Mouse (Mus musculus) bone marrow, adult 2 months (tissue): Measurements from ENCODE around the gene Bcs1l. TPM values are rescaled to one million over a fixed set of nuclear protein-coding genes. Genes with fewer than 3 reads are reported as not detected.

ENCODE experiments used
- H3K27ac ChIP-seq: fragments of 200-500 bp; 2 replicates; pipeline ENCODE4 v1.5.1; 2012; ENCODE audit warnings: low read depth, mild to moderate bottlenecking, control low read depth, inconsistent platforms, low read length; ENCODE audit not compliant: control insufficient read depth, poor library complexity, insufficient read depth
- H3K4me1 ChIP-seq: fragments of 200-500 bp; 2 replicates; pipeline ENCODE4 v1.6.1; 2011; ENCODE audit warnings: low read length; ENCODE audit not compliant: control insufficient read depth, insufficient read depth
- H3K4me3 ChIP-seq: fragments of 200-500 bp; replicated peaks from 2 replicates; pipeline ENCODE3; 2011; ENCODE audit warnings: mild to moderate bottlenecking, low read depth, low read length, control low read depth; ENCODE audit not compliant: control insufficient read depth
- CTCF ChIP-seq: fragments of 200-500 bp; IDR thresholded peaks from 2 replicates; pipeline ENCODE4 v1.5.1; 2011; ENCODE audit warnings: low read length, control low read depth; ENCODE audit not compliant: control insufficient read depth, insufficient read depth
- POLR2A ChIP-seq: fragments of 200-500 bp; IDR thresholded peaks from 2 replicates; pipeline ENCODE4 v1.6.1; 2011; ENCODE audit warnings: low read depth, mild to moderate bottlenecking, control low read depth, low read length, borderline replicate concordance; ENCODE audit not compliant: control insufficient read depth
- WGBS: fragments of 180-500 bp; shearing (Covaris S2); methylation state at CpG from one replicate; pipeline ENCODE4 v1.1.7; 2018; 5-methylcytosine and 5-hydroxymethylcytosine counted together
- polyA plus RNA-seq: library from polyadenylated mRNA; stranded (reverse); fragments of >200 nt; gene quantifications from 2 replicates; pipeline ENCODE4 v1.2.4, GENCODE M21; 2011; ENCODE audit warnings: low replicate concordance; ENCODE audit not compliant: missing spikeins, insufficient read depth, insufficient read length

The Bcs1l gene
- polyA plus RNA-seq, 1 experiment: 7.8 TPM

DNA sequence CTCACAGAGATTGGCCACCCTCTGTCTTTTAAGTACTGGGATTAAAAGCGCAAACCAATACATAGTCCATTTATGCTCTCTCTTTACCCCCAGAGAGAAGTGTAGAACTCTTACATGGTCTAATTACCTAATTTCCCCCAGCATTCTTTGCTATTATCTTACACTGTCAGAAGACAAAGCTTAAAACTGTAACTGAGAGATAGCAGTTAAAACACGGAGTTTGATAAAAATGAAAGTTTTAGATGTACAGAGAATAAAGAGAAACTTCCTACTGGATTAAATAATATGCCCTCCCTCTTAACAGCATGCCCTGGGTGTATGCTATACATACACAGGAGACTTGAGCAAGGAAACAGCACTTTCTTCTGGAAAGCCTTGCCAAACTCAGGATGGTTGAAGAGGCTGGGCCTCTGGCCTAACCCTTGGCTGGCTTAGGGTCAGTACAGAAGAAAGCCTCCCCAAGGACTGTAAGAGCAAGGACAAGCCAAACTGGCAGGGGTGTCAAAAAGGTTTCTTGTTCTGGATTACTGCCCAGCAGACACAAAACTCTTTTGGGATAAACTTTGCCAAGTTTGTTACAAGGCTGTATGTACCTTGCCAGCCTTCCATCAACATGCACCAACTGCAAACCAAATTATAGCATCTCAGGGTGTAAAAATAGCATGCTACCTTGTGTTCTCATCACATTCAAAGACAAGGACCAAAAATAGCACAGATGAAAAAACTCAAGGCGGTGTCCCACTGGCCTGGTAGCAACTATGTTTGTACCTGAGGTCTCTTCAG, 3.3 kb upstream of the Bcs1l start:
- TF ChIP-seq CTCF (no peak), POLR2A (no peak)

DNA sequence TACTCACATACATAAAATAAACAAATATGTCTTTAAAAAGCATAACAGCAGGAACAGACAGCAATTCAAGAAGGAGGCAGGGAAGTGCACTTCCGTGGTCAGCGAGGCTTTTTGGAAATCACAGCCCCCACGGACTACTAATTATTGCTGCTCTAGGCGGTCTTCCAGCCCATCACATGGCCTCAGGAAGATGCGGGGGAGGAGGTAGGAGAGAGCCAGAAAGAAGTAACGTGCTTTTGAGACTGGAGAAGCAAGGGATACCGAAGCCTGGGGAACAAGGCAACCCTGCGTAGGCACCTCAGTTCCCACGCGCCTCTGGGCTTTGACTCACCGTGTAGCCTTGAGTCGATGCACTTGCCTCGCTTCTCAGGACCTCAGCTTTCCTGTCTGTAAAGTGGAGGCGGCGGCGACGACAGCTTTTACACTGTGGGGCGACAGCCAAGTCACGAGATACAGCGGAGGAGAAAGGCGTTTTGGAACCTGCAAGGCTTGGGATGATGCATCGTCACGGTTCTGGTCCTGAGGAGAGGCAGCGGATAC, 786 bp upstream of the Bcs1l start:
- peaks cover 1% of the 10 kb centered on the region for H3K4me1 ChIP-seq
- H3K4me3 ChIP-seq: peak overlapping the region; percentile 93
- H3K27ac ChIP-seq: peak overlapping the region; percentile 73
- WGBS: under 1% methylated on average over 24 of the region's 24 CpGs
- TF ChIP-seq POLR2A: no peak
- no peak for TF ChIP-seq CTCF

More for the DNA sequence above, 3.3 kb upstream of the Bcs1l start:
- Histone ChIP-seq H3K27ac (no peak overlapping the region), H3K4me3 (no peak overlapping the region), H3K4me1 (peaks cover 1% of the 10 kb centered on the region)
- WGBS: 75% methylated on average over 3 of the region's 3 CpGs

DNA sequence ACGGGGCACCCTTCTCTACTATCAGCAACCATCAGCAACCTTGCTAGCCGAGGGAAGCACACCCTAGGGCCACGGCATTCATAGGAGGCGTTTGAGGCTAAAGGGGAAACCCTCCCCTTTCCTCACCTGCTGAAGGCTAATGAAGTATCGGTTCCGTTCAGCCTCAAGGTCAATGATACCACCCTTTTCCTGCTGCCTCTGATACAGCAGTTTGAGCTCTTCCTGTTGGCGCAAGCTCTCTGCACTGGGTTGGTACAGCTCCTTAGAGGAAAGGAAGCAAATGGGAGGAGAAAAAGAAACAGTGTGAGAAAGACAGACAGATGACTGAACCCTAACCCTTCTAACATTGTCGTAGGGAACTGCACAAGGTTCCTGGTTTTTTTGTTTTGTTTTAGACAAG, 6.3 kb downstream of the Bcs1l start:
- H3K4me3 ChIP-seq: peak overlapping the region; percentile 8
- peak overlapping the region; percentile 67 for H3K27ac ChIP-seq
- 17% methylated on average over 8 of the region's 8 CpGs for WGBS
- peaks cover 5% of the 10 kb centered on the region for H3K4me1 ChIP-seq
- TF ChIP-seq CTCF (no peak), POLR2A (no peak)

DNA sequence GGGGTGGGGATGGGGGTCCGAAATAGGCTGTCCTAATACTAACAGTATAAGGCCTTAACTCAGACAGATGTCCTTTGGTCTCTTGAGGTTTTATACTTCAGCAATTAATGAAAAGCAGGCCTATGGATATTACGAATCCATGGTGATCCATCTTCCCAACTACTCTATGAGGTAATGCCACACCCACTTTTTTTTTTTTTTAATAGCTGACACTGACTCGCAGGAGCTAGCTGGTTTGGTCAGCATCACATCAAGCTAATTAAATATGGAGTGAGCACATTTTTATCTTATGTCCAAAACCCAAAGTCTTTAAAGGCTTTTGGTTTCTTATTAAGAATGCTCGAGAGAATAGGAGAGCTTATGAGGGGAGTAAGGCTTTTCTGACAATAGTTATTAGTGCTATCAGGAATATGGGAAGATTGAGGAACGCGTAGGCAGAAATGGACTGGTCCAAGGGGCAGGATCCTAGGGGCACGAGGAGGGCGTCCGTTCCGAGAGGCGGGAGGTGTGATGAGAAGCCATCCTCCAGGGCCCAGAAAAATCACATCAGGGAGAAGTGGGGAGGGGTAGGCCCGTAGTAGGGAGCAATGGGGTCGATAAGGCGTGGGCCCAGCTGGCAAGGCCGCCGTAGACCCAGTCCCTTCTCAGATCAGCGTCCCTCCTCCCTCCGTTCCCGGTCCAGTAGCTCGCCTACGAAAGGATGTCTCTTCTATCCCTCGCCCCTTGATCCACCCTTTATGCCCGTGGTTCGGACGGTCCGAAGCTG, 12.6 kb downstream of the Bcs1l start:
- TF ChIP-seq CTCF (no peak), POLR2A (no peak)
- Histone ChIP-seq H3K4me3 (peak overlapping the region; percentile 92), H3K27ac (peak overlapping the region; percentile 65), H3K4me1 (no peaks in the 10 kb centered on the region; the same call in 1 of the 2 replicates)
- WGBS: 7% methylated on average over 26 of the region's 26 CpGs

DNA sequence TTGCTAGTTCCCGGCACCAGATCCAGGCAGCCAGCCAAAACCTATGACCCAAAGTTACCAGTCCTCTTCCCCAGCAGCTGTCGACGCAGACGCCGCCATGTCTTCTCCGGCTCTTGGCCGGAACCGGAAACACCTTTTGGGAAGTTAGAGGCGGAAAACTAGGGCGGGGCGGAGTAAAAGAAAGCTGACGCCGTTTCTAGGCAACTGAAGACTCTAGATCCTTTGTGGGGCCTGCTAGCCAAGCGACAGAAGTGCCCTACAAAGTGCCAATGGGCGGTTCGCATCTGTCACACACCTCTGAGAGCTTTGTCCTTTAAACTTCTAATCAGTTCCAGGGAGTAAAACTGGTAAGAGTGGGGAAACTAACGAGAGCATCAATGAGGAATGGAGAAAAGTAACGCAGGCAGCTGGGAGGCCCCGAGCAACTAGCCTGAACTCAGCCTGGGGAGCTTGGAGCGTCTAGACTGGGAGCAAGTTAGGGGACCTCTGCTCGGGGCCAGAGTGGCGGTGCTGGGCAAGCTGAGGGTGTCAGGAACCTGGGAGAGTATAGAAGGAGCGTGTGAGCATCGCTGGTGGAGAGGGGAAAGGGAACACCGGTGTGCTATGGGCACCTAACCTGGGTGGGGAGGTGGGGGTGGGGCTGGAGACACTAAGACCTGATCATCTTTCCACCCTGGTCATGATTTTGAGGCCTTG, 13.3 kb downstream of the Bcs1l start, which contains the start of the genes Rnf25 and Stk36:
Rnf25 (minus strand) TSS at position 131 of the 696 bp plus-strand sequence.
Stk36 (plus strand) TSS at position 179 of the 696 bp plus-strand sequence.
- Histone ChIP-seq H3K4me3 (peak within 1 kb of the TSS; percentile 92), H3K4me1 (no peaks in the 10 kb centered on the region; the same call in 1 of the 2 replicates), H3K27ac (peak within 1 kb of the TSS; percentile 65)
- 18% methylated on average over 25 of the region's 25 CpGs for WGBS
- TF ChIP-seq POLR2A: peak; percentile 69; the same call in 1 of the 2 replicates
- TF ChIP-seq CTCF: no peak

- TF ChIP-seq CTCF: no peak
- no peak for TF ChIP-seq POLR2A
- 78% methylated on average over 1 of the region's 1 CpGs for WGBS
- no peak overlapping the region for H3K27ac ChIP-seq
- H3K4me3 ChIP-seq: no peak overlapping the region
- H3K4me1 ChIP-seq: no peaks in the 10 kb centered on the region
These were observed 36.1 kb downstream of the Bcs1l start for GRCm38 (mm10) chr1:74624183-74624582.

DNA sequence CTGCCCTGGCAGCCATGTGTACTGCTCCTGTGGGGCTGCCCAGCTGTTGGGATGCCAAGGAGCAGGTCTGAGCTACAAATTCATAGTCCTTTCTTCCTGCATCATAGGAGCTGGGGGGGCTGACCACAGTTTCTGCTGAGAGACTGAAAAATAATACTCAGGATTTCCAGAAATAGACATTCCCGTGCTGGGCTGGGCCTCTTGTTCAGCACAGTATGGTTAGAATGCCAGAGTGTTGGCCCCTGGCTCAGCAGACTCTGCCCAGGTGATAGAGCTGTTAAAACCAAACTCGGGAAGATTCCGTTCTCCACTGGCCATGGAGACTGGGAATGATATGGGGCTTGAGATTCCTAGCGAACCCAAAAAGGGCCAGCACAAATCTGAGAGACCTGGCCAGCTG, 38.0 kb downstream of the Bcs1l start:
- Histone ChIP-seq H3K4me1 (no peaks in the 10 kb centered on the region), H3K27ac (no peak overlapping the region), H3K4me3 (no peak overlapping the region)
- TF ChIP-seq POLR2A: no peak
- no peak for TF ChIP-seq CTCF
- 69% methylated on average over 4 of the region's 4 CpGs for WGBS

- Histone ChIP-seq H3K4me1 (peaks cover 2% of the 10 kb centered on the region; the same call in 1 of the 2 replicates), H3K4me3 (no peak overlapping the region), H3K27ac (no peak overlapping the region)
- 70% methylated on average over 7 of the region's 7 CpGs for WGBS
- TF ChIP-seq CTCF (no peak), POLR2A (no peak)
These were observed 39.9 kb downstream of the Bcs1l start for GRCm38 (mm10) chr1:74628001-74628400.
